9 mouse cellular contexts compared by ENCODE assay signal in the genomic region with DNA sequence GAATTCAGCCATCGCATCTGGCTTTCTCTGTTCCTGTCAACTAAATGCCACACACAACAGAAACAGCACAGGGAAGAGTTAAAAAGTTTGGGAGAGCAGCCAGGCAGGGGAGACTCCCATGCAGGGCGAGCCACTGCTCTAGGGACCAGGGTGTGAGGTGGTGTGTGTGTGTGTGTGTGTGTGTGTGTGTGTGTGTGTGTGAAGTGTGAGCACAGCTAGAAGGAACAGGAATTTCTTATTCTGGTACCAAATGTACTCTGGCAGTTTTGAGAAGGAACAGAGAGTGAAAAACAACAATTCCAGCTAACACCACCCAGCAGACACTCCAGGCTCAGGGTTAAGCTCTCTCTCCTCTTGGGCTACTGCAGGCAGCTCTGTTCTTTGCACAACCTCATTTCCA.
DNase-seq lines count a peak whose midpoint lies in the region; ATAC-seq lines count a peak whose summit lies in the region.
"Had no signal": no experiment of that assay in that cellular context is flagged by ENCODE, and none has a peak within 500 bp of the region (broad histone marks: within the 10 kb centered on the region; RNA-seq: fewer than 3 reads in every experiment).

No protein-coding gene starts in this region.

- no peak for DNase-seq in frontal cortex, postnatal 10 days (ENCODE audit: low spot score in 2 of 2)
- peak; percentile 5 for DNase-seq in thymus, postnatal 4 days
- DNase-seq in thymus, adult 18-20 months = no peak
- no peak for DNase-seq in urinary bladder, postnatal 4 days (ENCODE audit: low spot score in 2 of 2)
- DNase-seq in MN1 (ENCODE audit: low spot score) = no peak

- peak overlapping the region; percentile 49 for H3K9ac ChIP-seq in heart, embryonic 16.5 days (ENCODE audit: low read length)
- H3K9ac ChIP-seq in liver, embryonic 15.5 days = no peak overlapping the region

- H3K9me3 ChIP-seq in heart, embryonic 16.5 days (replicated peaks; ENCODE audit: control insufficient read depth, low read length) = no peaks in the 10 kb centered on the region
- H3K9me3 ChIP-seq in liver, embryonic 15.5 days (replicated peaks) = no peaks in the 10 kb centered on the region

- H3K27ac ChIP-seq in heart, embryonic 16.5 days (ENCODE audit: low read length) = peak overlapping the region; percentile 92
- H3K27ac ChIP-seq in liver, embryonic 15.5 days (replicated peaks) = no peak overlapping the region; the same call in 1 of the 2 replicates

- H3K27me3 ChIP-seq in heart, embryonic 16.5 days (ENCODE audit: control insufficient read depth, insufficient read depth, low read length) = no peaks in the 10 kb centered on the region
- H3K27me3 ChIP-seq in liver, embryonic 15.5 days = no peaks in the 10 kb centered on the region
- H3K27me3 ChIP-seq: CH12.LX had no signal

- peak overlapping the region; percentile 49 for H3K4me2 ChIP-seq in heart, embryonic 16.5 days (ENCODE audit: low read depth, low read length)
- no peak overlapping the region for H3K4me2 ChIP-seq in liver, embryonic 15.5 days

- peak; percentile 61 for ATAC-seq in frontal cortex, adult (ENCODE audit: low TSS enrichment)
- ATAC-seq in heart, embryonic 16.5 days (replicated peaks; ENCODE audit: extremely low read depth, insufficient read depth, low FRiP score) = peak; percentile 71
- peak; percentile 45; the same call in 1 of the 2 replicates for ATAC-seq in liver, embryonic 15.5 days (ENCODE audit: insufficient read depth)

- 11% methylated on average over 2 of the region's 2 CpGs for WGBS in heart, embryonic 16.5 days
- WGBS in liver, embryonic 15.5 days (ENCODE audit: insufficient replicate concordance) = 71% methylated on average over 2 of the region's 2 CpGs

- 0 out of 2 replicates have a peak overlapping the region, but pooled peaks have one; percentile 5 for H3K4me3 ChIP-seq in heart, embryonic 16.5 days (ENCODE audit: low read length)
- no peak overlapping the region for H3K4me3 ChIP-seq in liver, embryonic 15.5 days (replicated peaks)

- peaks cover 19% of the 10 kb centered on the region for H3K36me3 ChIP-seq in heart, embryonic 16.5 days (ENCODE audit: control insufficient read depth, insufficient read depth)
- peaks cover 99% of the 10 kb centered on the region for H3K36me3 ChIP-seq in liver, embryonic 15.5 days (replicated peaks)

- H3K4me1 ChIP-seq in heart, embryonic 16.5 days (ENCODE audit: control insufficient read depth, insufficient read depth, low read length) = peaks cover 28% of the 10 kb centered on the region
- H3K4me1 ChIP-seq in liver, embryonic 15.5 days (replicated peaks) = peaks cover 12% of the 10 kb centered on the region; the same call in 1 of the 2 replicates
